Mouse (Mus musculus) kidney, adult 8-10 months (tissue): ENCODE data around the gene Zic4.

Source experiments
- DNase-seq, 2 experiments: peaks; one replicate each; pipeline ENCODE4 v3.0.0; 2022

Zic4 gene

DNA sequence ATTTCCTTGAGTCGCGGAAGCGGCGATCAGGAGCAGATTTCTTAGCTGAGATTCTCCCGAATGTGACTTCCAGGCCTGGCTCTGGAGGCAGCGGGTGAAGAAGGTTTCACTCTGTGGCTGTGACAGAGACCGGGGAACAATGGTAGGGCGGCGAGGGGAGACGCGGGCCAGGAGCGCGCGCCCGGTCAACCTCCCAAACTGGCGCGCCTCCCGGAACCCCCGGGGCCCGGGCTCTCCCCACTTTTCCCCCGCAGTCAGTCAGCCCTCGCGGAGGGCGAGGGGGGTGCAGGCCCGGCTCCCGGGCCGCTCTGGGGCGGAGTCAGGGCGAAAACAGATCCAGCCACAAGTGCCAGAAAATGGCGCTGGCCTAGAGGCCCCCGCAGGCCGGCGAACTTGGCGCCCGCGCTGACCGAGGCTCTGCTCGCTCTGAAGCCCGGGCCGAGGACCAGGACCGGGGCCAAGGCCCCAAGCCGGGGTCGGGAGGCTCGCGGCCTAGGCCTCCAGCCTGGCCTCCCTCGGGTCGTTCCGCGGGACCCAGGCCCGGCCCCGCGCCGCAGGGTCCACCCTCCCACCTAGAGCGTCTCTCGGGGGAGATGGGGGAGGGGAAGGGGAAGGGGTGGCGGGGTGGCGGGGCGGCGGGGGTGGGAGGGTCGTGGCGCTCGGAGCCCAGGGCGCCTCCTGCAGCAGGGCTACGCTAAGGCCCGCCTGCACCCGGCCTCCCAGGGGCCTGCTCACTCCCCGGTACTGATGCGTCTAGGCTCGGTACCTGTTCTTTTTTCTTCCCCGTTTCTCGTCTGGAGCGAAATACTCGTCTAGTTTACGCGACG is 19.3 kb downstream of the Zic4 start:
- DNase-seq, result no peak

DNA sequence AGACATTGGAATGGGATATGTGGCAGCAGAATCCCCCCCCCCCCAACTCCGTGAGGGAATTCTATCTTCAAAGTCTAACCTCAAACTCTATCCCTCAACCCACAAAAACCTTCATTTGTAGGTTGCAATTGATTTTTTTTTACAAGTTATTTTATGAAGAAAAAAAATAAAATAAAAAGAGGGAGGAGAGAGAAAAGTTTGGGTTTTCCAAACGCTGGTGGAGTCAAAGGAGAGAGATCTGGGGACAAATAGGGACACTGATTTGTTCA is 19.8 kb downstream of the Zic4 start:
- DNase-seq, result no peak

DNA sequence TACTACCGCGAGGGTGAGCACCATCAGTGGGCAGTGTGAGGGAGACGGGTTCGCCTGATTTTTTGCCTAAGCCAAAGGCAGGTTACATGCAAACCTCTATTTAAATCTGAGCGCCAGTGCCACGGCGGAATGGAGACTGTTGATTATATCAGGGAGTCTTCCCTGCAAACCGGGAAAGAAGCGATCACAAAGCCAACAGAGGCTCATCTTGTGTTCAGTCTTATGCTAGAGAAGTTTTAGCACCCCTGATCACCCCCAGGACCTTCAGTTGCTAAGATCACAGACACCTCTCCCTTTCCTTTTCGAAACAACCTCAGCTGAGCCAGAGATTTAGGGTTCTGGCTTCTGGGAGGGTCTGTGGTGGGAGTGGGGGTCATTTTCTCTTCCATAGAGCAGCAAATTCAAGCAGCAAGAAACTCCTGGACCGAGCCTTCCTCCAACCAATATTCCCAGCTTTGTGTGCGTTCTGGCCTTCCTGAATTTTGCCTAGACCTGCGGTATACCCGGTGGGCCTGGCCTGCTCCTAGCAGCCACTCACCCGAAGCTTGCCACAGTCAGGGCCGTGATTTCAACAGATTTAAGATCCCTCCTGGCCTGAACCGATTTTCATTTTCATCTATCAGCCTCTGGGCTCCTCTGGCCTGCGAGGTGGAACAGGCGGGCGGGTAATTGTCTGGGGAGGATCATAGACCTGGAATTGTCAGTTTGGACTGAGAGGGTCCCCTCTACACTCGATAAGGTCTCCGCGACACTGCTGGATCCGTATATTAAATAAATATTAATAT is 20.4 kb downstream of the Zic4 start:
- DNase-seq, result no peak

DNA sequence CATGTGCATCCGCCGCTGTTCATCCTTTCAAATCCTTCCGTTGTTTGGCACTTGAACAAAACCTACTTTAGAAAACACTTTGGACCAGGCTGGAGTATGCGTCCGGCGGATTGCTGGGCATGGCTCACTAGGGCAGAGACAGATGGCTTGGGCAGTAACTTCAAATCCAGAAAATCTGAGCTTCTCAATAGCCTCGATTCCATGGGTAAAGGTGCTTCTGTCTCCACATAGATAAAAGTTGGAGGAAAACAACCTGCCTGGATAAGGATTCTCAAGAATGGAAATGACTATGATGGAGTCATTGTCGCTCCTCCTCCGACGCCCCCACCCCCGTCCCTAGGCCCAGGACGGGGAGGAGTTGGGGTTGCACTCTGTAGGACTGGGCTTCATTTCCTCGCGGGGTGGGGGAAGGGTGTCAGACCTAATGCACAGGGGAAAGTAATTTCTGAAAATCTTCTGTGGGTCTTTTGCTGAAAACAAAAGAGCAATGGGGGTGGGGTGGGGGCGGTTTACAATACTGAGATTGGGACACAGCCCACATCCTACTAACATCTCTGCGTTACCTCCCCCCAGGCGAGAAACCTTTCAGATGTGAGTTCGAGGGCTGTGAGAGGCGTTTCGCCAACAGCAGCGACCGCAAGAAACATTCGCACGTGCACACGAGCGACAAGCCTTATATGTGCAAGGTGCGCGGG is 21.4 kb downstream of the Zic4 start:
- no peak for DNase-seq

DNA sequence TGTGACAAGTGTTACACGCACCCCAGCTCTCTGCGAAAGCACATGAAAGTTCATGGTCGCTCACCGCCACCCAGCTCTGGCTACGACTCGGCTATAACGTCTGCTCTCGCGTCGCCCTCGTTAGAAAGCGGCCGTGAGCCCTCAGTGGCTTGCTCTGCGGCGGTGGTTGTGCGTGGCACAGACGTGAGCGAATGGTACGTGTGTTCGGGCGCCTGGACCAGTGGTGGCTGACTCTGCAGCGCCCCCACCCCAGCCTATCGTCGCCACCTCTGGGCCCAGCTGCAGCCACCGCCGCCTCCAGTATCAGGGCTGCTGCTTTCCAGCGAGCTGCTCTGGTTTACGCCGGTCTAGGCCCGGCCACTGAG is 21.9 kb downstream of the Zic4 start:
- no peak for DNase-seq

DNA sequence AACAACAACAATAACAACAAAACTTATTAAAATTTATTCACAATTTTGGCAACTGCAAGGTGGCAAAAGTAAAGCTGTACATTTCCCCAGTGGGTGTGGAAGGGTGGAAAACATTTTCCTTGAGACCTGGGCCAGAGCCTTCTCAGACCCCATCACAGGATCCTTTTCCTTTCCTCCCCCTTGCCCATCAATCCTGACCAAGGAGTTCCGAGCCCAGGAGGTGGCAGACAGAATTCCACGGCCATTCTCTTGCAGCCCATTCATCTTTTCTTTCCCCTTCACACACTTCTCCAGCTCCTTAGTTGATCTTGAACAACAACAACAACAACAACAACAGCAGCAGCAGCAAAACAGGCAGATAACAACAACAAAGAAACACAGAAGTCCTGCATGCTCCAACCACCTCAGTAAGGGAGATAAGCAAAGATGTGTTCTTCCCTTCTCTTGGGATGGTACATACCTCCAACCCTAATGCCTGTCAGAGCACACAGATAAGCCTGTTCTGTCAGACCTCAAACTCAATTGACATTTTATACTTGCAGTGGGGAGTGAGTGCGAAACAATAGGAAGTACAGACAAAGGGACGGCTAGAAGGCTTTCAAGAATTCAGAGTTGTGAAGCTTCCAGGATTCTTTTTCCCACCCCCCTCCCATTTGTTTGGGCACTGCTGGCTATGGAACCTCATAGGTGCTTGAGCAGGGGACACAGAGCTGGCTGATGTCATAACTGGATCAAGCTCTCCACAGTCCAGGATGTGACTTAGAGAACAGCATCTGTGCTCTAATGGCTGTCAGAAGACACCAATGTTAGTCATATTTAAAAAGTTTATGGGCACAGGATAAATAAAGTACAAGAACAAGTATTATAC is 22.7 kb downstream of the Zic4 start:
- DNase-seq, result no peak

DNA sequence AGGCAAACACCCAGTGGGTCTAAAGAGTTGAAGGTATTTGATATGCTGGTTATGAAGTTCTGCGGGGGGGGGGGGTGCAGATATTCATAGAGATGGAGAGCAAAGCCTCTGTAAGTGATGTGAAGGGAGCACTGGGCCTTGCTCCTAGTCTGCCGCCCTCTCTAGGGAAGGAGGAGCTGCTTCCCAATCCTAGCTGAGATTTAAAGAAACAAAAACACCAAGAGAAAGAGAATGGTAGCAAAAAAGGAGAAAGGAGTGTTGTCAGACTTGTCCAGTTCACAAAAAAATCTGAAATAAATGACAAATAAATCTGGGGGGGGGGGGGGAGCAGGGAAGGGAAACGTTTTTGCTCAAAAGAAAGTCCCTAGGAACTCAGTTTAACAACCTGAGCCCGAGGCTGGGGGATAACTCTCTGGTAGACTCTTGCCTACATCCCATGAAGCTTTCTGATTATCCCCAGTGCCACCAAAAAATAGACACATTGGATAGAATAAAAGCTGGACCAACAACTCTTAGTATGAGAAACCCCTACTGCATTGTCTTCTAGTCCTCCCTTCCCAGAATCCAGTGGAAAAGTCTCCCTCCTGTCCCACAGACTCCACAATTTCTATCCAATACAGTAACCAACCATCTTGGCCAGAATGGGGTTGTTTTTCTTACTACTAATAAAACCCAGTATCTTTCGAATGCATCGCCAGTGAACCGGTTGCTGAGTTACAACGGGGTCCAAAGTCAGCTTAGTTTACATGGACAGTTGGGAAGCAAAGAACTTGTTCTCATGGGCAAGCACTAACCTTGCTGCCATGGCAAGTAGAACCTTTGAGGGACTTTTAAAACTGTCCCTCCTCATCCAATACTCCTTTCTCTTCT is 23.6 kb downstream of the Zic4 start:
- no peak for DNase-seq

DNA sequence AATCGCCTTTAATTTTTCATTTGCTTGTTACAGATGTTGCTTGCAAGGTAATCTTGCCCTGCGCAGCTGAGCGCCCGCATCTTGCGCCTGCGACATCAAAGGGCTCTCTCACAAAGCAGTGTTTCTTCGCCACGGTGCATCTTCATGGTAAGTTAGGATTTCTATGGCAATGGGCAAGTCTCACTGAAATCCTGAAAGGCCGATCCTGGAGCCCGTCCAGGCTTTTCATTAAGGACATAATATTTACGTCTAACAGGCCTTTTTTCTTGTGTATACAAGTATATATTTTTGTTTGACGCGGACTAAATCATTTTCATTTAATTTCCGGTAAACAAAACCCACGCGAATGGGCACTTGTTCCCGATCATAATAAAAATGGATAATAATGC is 24.3 kb downstream of the Zic4 start:
- DNase-seq, result no peak

DNA sequence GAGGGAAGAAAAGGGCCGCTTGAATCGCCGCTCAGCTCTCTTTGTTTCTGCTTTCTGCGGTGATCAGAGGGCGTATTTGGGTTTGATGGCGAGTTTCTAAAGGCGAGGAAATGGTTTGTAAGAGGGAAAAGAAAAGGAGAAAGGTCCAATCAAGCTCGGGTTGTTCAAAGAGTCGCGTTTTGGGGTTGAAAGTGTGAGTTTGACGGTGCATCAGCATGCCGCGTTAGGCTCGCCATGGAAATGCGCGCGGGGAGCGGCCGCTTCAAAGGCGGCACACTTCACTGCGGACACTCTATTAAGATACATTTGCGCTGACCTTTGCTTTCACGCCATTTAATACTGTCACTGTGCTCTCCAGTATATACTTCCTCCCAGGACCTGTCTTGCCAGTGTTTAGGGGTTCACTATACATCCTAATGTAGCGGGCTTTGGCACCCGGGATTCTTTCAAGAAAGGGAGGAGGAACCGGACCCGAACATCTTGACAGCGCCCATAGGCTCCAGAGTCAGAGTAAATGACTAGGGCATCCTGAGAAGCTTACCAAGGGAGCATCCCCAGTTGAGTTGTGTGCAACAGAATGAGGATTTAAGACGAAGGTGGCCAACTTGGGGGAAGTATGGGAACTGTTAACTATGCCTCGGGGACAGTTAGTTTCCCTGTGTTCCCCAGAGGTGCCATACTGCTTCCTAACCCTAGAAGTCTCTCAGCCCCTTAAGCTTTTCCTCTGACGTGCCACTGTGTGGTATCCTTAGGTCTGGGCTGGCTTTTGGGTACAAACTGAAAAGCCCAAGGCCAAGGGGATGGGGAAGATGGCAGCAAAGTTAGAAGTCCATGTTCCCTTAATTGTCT is 24.9 kb downstream of the Zic4 start:
- no peak for DNase-seq

DNA sequence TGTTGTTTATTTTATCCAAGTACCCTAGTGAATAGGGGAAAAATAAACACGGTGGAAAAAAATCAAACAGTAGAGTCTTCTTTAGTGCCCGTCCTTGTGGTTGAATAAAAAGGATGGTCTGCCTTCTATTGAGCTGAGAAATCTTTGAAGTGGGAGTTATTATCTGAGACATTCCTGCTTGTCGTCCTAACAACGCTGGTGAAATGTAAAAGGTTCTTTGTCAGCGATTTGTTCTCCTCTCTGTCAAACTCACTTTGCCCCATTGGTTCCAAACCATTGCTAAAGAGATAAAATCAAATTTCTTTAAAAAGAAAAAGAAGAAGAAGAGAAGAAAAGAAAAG is 25.5 kb downstream of the Zic4 start:
- no peak for DNase-seq

DNA sequence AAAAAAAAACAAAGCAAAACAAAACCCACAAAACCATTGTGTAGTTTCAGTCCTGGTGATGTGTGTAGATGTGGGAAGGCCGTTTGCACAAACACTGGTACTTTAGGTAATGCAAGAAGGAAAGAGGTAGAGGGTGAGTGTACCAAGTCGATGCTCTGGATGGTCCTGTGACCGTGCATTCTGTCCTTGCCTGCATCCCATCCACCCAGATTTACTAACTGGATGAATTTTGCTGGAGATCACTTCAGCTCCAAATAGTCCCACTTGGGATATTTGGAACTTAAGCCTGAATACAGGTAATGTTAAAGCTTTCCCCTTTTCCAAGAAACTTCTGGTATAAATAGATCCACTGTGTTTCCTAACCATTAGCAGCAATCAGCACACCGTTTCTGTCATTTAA is 26.0 kb downstream of the Zic4 start:
- no peak for DNase-seq

DNA sequence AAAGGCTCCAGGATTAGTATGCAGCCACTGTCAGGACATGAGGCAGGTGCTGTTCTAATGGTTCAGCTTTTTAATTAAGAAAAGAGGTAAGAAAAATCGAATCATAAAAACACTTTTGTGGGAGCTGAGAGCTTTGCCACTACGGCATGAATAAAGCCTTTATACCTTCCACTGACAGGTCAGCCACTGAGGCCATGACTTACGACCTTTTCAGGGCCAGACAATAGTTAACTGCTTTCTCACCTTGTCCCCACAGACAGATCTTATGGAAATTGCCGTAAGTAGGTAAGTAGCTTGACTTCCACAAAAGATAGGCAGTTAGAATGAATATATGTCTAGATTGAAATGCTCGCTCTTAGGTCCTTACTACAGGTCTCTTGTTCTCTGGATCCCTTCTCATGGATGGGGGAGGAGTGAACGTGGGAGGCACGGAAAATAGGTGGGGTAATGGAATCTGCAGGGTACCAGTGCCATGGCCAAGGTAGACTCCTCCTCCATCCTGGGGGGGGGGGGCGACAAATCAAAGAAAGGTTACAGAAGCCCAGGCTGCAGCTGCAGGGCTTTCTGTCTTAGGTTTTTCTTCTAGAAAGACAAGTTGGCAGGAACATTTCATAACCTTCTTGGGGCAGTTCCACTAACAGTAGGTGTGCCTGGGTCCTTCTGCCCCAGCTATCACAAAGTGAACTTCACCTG is 31.3 kb downstream of the Zic4 start:
- DNase-seq, result no peak

DNA sequence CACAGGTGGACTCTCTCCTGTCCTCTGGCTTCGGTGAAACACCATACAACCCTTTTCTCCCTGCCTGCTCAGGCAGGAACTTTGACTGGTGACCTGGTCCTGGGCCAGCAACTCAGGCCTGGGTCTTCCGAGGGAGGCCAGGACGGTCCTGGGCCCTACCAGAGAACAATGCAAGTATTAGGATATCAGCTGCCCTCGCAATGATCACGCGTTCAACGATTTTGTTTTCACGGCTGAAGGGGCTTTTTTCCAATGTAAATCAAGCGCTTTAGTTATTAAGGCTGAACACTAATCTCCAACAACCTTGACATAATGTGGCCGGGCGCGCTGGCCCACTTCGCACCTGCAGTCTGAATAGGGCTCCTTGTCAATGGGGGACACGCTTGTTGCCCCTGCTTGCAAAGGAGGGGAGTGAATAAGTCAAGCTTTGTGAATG is 32.0 kb downstream of the Zic4 start:
- no peak for DNase-seq

DNA sequence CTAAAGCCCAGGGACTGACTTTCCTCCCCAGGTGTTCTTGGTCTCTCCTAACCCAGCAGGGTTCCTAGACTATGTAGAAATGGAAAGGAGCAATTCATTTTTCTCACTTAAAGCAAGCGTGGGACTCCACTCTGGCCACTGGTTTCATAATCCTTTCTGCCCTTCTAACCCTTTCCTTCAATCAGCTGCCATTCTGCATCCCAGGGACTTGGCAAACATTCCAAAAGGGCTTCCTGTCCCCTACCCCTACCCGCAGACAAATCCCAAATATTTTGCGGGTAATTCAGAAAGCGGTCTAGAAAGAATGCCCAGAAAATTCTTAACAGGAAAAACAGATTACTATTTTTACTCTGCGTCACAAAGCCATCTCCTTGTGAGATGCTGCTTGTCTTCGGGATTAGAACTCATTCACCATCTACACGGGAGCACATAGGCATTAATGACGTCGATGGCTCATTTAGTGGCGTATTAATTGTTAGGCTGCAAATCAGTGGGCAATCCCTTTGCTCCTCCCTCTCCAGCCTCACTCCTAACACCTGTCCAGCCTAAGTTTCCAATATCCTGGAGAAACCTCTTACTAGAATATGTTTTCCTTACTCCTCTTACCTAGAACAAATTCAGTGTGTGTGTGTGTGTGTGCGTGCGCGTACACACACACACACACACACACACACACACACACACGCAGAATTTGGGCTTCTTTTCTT is 33.0 kb downstream of the Zic4 start:
- DNase-seq, result no peak

DNA sequence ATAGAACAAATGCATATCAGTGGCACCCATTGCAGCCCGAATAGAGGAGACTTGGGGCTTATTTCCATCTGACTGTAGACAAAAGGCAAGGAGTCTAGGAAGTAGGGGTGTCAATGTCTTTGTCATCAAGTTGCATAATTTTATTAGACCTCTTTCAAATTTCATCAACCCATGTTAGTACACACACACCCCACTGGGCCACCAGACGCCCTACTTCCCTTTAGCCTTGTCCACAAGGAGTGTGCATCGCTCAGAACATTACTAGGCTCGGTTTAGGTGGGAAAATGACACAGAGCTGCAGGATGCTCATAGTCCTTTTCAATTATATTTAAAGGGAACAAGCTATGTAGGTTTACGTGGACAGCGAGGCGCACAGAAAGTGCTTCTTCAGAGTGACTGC is 37.8 kb downstream of the Zic4 start:
- DNase-seq, result no peak

DNA sequence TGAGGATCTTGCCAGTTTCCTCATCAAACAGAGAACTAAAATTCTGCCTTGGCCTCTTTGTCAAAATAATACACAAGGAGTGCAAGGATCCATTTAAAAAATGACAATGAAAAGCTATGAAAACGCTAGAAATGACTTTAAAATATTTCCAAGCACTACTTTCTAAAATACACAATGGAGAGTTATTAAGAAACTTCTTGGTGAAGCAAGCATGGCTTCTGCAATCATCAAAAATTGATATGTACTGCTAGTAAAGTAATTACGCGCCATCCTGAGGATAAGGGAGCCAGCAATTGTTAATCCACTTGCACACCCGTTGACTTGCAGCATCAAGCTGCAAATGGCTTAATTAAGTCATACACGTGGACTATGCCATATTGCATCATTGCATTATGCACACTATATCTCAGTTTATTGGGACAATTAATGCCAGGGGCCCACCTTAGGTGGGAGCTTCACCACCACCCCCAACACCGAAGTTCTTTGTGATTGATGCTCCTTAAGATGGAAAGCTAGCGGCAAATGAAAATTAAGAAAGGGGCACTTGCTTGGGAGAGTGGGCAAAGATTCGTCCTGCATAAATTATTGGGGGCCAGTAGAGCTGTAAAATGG is 38.4 kb downstream of the Zic4 start:
- DNase-seq, result no peak

DNA sequence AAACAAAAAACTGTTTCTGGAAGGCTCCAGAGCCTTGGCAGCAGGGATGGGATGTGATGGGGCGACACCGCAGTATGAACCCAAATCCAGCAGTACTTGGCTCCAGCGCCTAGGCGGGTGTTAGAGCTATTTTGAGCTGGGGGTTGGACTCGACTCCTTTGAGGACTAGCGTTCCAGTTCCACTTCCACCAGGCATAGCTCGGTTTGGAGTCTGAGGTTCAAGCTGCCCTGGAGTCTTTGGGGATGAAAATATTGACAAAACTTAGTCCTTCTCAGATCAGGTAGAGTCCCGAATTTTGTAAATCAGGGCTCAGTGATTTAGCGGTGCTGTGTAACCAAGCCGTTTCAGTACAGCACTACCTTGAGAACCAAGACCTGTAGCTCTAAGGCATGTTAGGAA is 39.3 kb downstream of the Zic4 start:
- DNase-seq, result no peak

DNA sequence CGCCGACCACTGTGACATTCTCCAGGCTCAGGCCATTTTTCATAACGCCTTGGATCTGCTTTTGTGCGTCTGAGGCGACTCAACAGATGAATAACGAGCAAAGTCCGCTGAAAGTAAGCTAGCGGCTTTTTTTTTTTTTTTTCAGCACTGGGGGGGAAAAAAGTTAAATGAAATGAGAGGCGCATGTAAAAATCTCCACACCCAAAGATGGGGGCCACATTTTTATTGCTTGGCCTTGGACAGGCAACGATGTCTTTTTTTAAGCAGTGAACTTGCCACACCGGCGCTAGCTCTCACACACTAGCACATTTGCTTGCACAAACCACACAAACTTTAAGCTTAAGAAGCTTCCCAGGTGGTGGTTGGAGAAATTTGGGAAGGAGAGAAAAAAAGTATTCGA is 42.0 kb downstream of the Zic4 start:
- DNase-seq, result no peak
